Mouse (Mus musculus) ES-E14 (cell line): ENCODE results near the gene Scap. TPM values are rescaled to one million over a fixed set of nuclear protein-coding genes. Genes with fewer than 3 reads are reported as not detected.

ENCODE experiments used
- DNase-seq: peaks from one replicate; pipeline ENCODE4 v3.0.0-alpha.2; 2013; ENCODE audit warnings: low read depth, low spot score
- H3K27ac ChIP-seq: 2 replicates; pipeline ENCODE4 v1.5.1; 2012; ENCODE audit warnings: low read depth, mild to moderate bottlenecking, low read length, moderate library complexity, mixed read lengths; ENCODE audit not compliant: poor library complexity, insufficient read depth, severe bottlenecking
- H3K36me3 ChIP-seq: 2 replicates; pipeline ENCODE4 v1.6.1; 2012; ENCODE audit warnings: mild to moderate bottlenecking, low read length, moderate library complexity, mixed read lengths; ENCODE audit not compliant: control insufficient read depth, poor library complexity, insufficient read depth, severe bottlenecking
- H3K4me1 ChIP-seq, 2 experiments: fragments of 150-350 bp in 1 of 2; sonication (generic) in 1 of 2; 2 replicates each; pipeline ENCODE4 v1.6.1; 2012; ENCODE audit warnings: low read length in 2 of 2, mild to moderate bottlenecking in 1 of 2, mixed read lengths in 1 of 2; ENCODE audit not compliant: control insufficient read depth in 2 of 2, insufficient read depth in 2 of 2, poor library complexity in 1 of 2
- H3K4me3 ChIP-seq, 2 experiments: fragments of 150-350 bp in 1 of 2; sonication (generic) in 1 of 2; 2 replicates each; pipeline ENCODE4 v1.5.1; 2012; ENCODE audit warnings: low read length in 2 of 2, low read depth in 1 of 2, mild to moderate bottlenecking in 1 of 2, mixed read lengths in 1 of 2; ENCODE audit not compliant: insufficient read depth in 1 of 2, poor library complexity in 1 of 2, severe bottlenecking in 1 of 2
- H3K9ac ChIP-seq: 2 replicates; pipeline ENCODE4 v1.6.1; 2012; ENCODE audit warnings: low read depth, mild to moderate bottlenecking, low read length, mixed read lengths; ENCODE audit not compliant: poor library complexity, insufficient read depth, severe bottlenecking
- H3K9me3 ChIP-seq: fragments of 150-350 bp; sonication (generic); 2 replicates; pipeline ENCODE4 v1.6.1; 2012; ENCODE audit warnings: low read depth, mild to moderate bottlenecking, low read length; ENCODE audit not compliant: control insufficient read depth, insufficient read depth
- CHD2 ChIP-seq: IDR thresholded peaks from 2 replicates; pipeline ENCODE4 v1.6.1; 2014; ENCODE audit warnings: mild to moderate bottlenecking, low read depth, low read length, inconsistent platforms
- HCFC1 ChIP-seq: IDR thresholded peaks from 2 replicates; pipeline ENCODE4 v1.6.1; 2012; ENCODE audit warnings: low read length, inconsistent platforms, borderline replicate concordance; ENCODE audit not compliant: insufficient read depth
- MAFK ChIP-seq: IDR thresholded peaks from 2 replicates; pipeline ENCODE4 v1.6.1; 2014; ENCODE audit warnings: mild to moderate bottlenecking, low read depth, low read length, inconsistent platforms; ENCODE audit not compliant: insufficient read depth
- ZC3H11A ChIP-seq: IDR thresholded peaks from 2 replicates; pipeline ENCODE4 v1.6.1; 2012; ENCODE audit warnings: low read depth, mild to moderate bottlenecking, inconsistent platforms, low read length, borderline replicate concordance
- ZNF384 ChIP-seq: IDR thresholded peaks from 2 replicates; pipeline ENCODE4 v1.6.1; 2012; ENCODE audit warnings: low read depth, low read length, inconsistent platforms
- in situ Hi-C, 2 experiments: fragments of 600-800 bp; cut with MboI; formaldehyde crosslinking; loops; one replicate each; pipeline ENCODE4 v1.15.1; 2025; ENCODE audit warnings: low sequenced_read_pairs in 2 of 2, inconsistent platforms in 1 of 2; ENCODE audit not compliant: unreplicated experiment in 2 of 2
- total RNA-seq: library from RNA; depleted of rRNA; stranded (reverse); fragments of 300-350 nt; gene quantifications from 2 replicates; pipeline ENCODE4 v1.2.3, GENCODE M21; 2012

Gene Scap
- total RNA-seq, 1 experiment: 67.7 TPM

DNA sequence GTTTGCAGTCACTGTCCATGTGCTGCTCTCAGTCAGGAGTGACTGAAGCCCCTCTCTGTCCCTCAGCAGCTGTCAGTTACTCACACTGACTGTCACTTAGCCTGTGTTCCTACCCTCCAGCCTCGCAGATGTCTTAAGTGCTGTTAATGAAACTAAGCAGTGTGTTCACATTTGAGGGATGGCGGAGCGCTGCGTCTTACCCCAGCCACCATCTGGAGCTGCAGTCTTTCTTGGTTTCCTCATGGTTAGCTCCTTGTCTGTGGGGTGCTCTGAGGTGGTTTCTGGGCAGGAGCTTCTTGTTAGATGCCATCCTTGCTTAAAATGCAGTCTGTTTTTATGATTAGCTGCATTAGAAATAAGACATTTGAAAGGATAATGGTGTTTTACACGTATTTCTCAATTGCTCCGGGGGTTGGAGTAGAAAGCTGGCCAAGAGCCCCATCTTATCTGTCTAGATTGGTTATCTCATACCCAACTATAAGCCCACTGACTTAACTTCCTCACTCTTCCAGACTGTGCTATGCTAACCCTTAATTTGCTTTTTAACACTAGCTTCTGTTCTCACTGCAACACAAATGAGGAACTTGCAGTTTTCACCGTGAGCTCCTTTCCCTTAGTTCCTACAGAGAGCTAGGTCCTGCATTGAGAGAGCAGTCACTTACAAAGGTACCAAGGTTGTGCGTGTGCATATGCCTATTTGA is 19.0 kb downstream of the Scap start:
- H3K9ac ChIP-seq: no peak overlapping the region

DNA sequence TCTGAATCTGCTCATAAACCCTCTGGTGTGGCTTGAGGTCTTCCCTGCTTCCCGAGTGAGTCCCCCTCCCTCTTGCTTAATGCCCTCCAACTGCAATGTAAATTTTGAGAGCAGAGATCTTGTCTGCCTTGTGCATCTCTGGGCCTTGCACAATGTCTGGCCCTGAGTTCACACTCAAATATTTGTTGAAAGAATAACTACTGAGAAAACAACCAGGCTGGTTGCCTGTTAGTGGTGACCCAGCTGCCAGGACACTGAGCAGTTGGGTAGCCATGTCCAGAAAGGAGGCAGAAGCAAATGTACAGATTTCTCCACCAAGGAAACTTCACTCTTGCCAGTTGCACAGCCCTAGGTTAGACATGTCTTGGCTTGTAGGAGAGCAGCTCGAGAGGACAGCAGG is 25.3 kb downstream of the Scap start:
- in situ Hi-C loops: no loop called here
- Histone ChIP-seq H3K4me1 (no peaks in the 10 kb centered on the region), H3K9me3 (no peaks in the 10 kb centered on the region), H3K4me3 (no peak overlapping the region), H3K27ac (no peak overlapping the region), H3K9ac (no peak overlapping the region), H3K36me3 (0 out of 2 replicates have a peak, but pooled peaks cover 2% of the 10 kb centered on the region)
- TF ChIP-seq CHD2 (no peak), HCFC1 (no peak), ZC3H11A (no peak)
- DNase-seq: no peak

More for the DNA sequence above, 19.0 kb downstream of the Scap start:
- peaks cover 0 to 3% of the 10 kb centered on the region in 2 experiments; a peak in 2 of 4 replicates for H3K4me1 ChIP-seq
- no peaks in the 10 kb centered on the region for H3K9me3 ChIP-seq
- DNase-seq: no peak
- TF ChIP-seq ZC3H11A: no peak
- TF ChIP-seq ZNF384: no peak
- no peak for TF ChIP-seq HCFC1
- no peak for TF ChIP-seq CHD2
- TF ChIP-seq MAFK: no peak
- no peak overlapping the region for H3K4me3 ChIP-seq
- in situ Hi-C loops: no loop called here
- no peak overlapping the region for H3K27ac ChIP-seq
- H3K36me3 ChIP-seq: 0 out of 2 replicates have a peak, but pooled peaks cover 3% of the 10 kb centered on the region

DNA sequence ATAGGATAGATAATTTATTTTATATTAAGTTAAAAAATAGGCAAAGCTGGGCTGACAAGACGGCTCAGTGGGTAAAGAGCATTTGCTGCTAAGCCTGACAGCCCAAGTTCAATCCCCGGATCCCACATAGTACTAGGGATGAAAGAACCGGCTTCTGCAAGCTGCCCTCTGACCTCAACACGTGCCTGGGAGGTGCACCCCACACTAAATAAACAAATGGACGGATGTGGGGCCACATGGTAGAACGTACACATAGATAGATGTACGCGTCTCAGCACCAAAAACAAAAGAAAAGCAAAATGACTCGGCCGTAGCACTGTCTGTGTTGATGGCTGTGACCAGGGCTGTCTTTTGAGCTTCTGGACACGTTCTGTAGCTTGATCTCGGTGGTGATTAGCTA is 28.2 kb downstream of the Scap start:
- DNase-seq: no peak
- in situ Hi-C loops: no loop called here
- no peak overlapping the region for H3K4me3 ChIP-seq
- H3K27ac ChIP-seq: no peak overlapping the region
- H3K9ac ChIP-seq: no peak overlapping the region
- peaks cover 5% of the 10 kb centered on the region; the same call in 1 of the 2 replicates for H3K36me3 ChIP-seq
- TF ChIP-seq CHD2 (no peak), ZC3H11A (no peak), ZNF384 (no peak), MAFK (no peak), HCFC1 (no peak)
- H3K4me1 ChIP-seq: no peaks in the 10 kb centered on the region
- no peaks in the 10 kb centered on the region for H3K9me3 ChIP-seq

DNA sequence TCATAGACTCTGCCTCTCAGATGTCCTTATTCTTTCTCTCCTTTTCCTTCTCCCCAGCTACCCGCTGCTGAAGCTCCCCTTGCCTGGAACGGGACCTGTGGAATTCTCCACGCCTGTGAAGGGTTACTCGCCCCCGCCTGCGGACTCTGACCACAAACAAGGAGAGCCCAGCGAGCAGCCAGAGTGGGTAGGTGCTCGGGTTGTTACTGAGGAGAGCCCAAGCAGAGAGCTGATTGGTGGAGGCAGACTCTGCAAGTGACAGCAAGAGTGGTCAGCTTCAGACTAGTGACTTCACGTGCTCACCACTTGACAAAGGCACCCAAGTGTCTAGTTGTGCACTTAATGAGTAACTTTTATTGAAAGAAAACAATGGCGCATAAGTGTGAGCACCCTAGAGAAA is 29.2 kb downstream of the Scap start:
- in situ Hi-C loops: no loop called here
- H3K27ac ChIP-seq: no peak overlapping the region
- TF ChIP-seq ZC3H11A (no peak), MAFK (no peak), HCFC1 (no peak), CHD2 (no peak), ZNF384 (no peak)
- DNase-seq: no peak
- no peaks in the 10 kb centered on the region for H3K9me3 ChIP-seq
- H3K4me1 ChIP-seq: no peaks in the 10 kb centered on the region
- no peak overlapping the region for H3K9ac ChIP-seq
- H3K4me3 ChIP-seq: no peak overlapping the region
- peaks cover 5% of the 10 kb centered on the region; the same call in 1 of the 2 replicates for H3K36me3 ChIP-seq

DNA sequence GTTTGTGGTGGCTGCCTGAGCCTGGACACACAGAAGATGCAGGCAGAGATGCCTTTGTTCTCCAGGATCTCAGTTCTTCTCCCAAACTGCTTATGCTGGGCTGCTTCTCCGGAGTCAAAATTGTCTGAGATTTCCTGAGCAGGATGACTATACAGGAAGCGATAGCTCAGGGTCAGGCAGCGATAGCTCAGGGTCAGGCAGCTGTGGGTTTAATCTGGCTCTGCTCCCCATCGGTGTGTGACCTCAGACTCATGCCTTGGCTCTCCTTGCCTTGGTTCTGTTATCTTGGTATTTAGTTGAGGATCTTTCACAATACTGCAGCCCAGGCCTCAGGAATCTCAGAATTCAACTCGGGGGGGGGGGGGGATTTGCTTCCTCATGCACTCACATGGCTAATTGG is 33.7 kb downstream of the Scap start:
- in situ Hi-C loops: no loop called here
- H3K36me3 ChIP-seq: peaks cover 5% of the 10 kb centered on the region; the same call in 1 of the 2 replicates

More for the DNA sequence above, 33.7 kb downstream of the Scap start:
- H3K9ac ChIP-seq: no peak overlapping the region
- TF ChIP-seq HCFC1 (no peak), CHD2 (no peak), MAFK (no peak), ZNF384 (no peak), ZC3H11A (no peak)
- H3K27ac ChIP-seq: 0 out of 2 replicates have a peak overlapping the region, but pooled peaks have one; percentile 3
- H3K4me1 ChIP-seq: no peaks in the 10 kb centered on the region
- DNase-seq: no peak
- H3K4me3 ChIP-seq: no peak overlapping the region
- no peaks in the 10 kb centered on the region for H3K9me3 ChIP-seq
